Mouse (Mus musculus) MEL (cell line): ENCODE measurements around the gene Fmo5. TPM values are rescaled to one million over a fixed set of nuclear protein-coding genes. Genes with fewer than 3 reads are reported as not detected.

Experiments
- DNase-seq: peaks from one replicate; pipeline ENCODE4 v3.0.0; 2011; ENCODE audit warnings: low read depth, low spot score
- H3K27ac ChIP-seq: 2 replicates; pipeline ENCODE4 v1.5.1; 2012; ENCODE audit warnings: low read depth, mild to moderate bottlenecking, control low read depth, low read length, moderate library complexity; ENCODE audit not compliant: control insufficient read depth
- H3K27me3 ChIP-seq, 2 experiments: fragments of 150-350 bp in 1 of 2; sonication (generic) in 1 of 2; 2 replicates each; pipeline ENCODE4 v1.6.1; 2012; ENCODE audit warnings: low read length in 2 of 2, mild to moderate bottlenecking in 2 of 2, improper control_type of control experiment in 1 of 2, moderate library complexity in 1 of 2; ENCODE audit not compliant: insufficient read depth in 2 of 2, control insufficient read depth in 1 of 2
- H3K36me3 ChIP-seq, 2 experiments: 2 replicates each; pipeline ENCODE4 v1.6.1; 2012 to 2014; ENCODE audit warnings: low read length in 2 of 2, improper control_type of control experiment in 1 of 2, inconsistent platforms in 1 of 2, mild to moderate bottlenecking in 1 of 2; ENCODE audit not compliant: insufficient read depth in 2 of 2, control insufficient read depth in 1 of 2
- H3K4me1 ChIP-seq, 2 experiments: fragments of 150-350 bp in 1 of 2; sonication (generic) in 1 of 2; 2 replicates each; pipeline ENCODE4 v1.6.1; 2012; ENCODE audit warnings: low read length in 2 of 2, improper control_type of control experiment in 1 of 2, mild to moderate bottlenecking in 1 of 2; ENCODE audit not compliant: insufficient read depth in 2 of 2, control insufficient read depth in 1 of 2
- H3K4me3 ChIP-seq, 2 experiments: fragments of 150-350 bp in 1 of 2; sonication (generic) in 1 of 2; 2 replicates each; pipeline ENCODE4 v1.5.1; 2012; ENCODE audit warnings: low read depth in 2 of 2, low read length in 2 of 2, mild to moderate bottlenecking in 2 of 2, moderate library complexity in 2 of 2, control low read depth in 1 of 2, improper control_type of control experiment in 1 of 2; ENCODE audit not compliant: control insufficient read depth in 1 of 2, insufficient read depth in 1 of 2
- H3K79me2 ChIP-seq: 2 replicates; pipeline ENCODE4 v1.6.1; 2012; ENCODE audit warnings: mild to moderate bottlenecking, low read length, moderate library complexity; ENCODE audit not compliant: control insufficient read depth, poor library complexity, insufficient read depth
- H3K9ac ChIP-seq: 2 replicates; pipeline ENCODE4 v1.6.1; 2012; ENCODE audit warnings: low read depth, mild to moderate bottlenecking, control low read depth, low read length, moderate library complexity; ENCODE audit not compliant: control insufficient read depth, poor library complexity, severe bottlenecking
- H3K9me3 ChIP-seq: fragments of 150-350 bp; sonication (generic); replicated peaks from 2 replicates; pipeline ENCODE4 v1.6.1; 2012; ENCODE audit warnings: mild to moderate bottlenecking, low read length, improper control_type of control experiment, moderate library complexity; ENCODE audit not compliant: insufficient read depth
- CHD2 ChIP-seq: IDR thresholded peaks from 2 replicates; pipeline ENCODE4 v1.6.1; 2011; ENCODE audit warnings: low read length, improper control_type of control experiment
- CTCF ChIP-seq, 3 experiments: IDR thresholded peaks in 2 of 3; conservative IDR thresholded peaks in 1 of 3; 2 replicates each; pipeline ENCODE4 v1.5.1; 2011 to 2012; ENCODE audit warnings: low read length in 3 of 3, low read depth in 2 of 3, mild to moderate bottlenecking in 2 of 3, improper control_type of control experiment in 1 of 3, inconsistent platforms in 1 of 3, mixed read lengths in 1 of 3, moderate library complexity in 1 of 3; ENCODE audit not compliant: control insufficient read depth in 1 of 3, insufficient read depth in 1 of 3, poor library complexity in 1 of 3, severe bottlenecking in 1 of 3
- E2F4 ChIP-seq: IDR thresholded peaks from 2 replicates; pipeline ENCODE4 v1.6.1; 2011; ENCODE audit warnings: low read depth, low read length, improper control_type of control experiment, borderline replicate concordance
- ELF1 ChIP-seq: IDR thresholded peaks from 2 replicates; pipeline ENCODE4 v1.6.1; 2014; ENCODE audit warnings: low read depth, mild to moderate bottlenecking, inconsistent platforms, low read length, improper control_type of control experiment, moderate library complexity
- EP300 ChIP-seq, 2 experiments: IDR thresholded peaks; 2 replicates each; pipeline ENCODE4 v1.6.1; 2011; ENCODE audit warnings: improper control_type of control experiment in 2 of 2, low read length in 2 of 2, low read depth in 1 of 2, mild to moderate bottlenecking in 1 of 2
- GABPA ChIP-seq: IDR thresholded peaks from 2 replicates; pipeline ENCODE4 v1.6.1; 2012; ENCODE audit warnings: low read depth, mild to moderate bottlenecking, inconsistent platforms, low read length, improper control_type of control experiment, moderate library complexity
- JUND ChIP-seq: IDR thresholded peaks from 2 replicates; pipeline ENCODE4 v1.6.1; 2011; ENCODE audit warnings: low read depth, mild to moderate bottlenecking, improper control_type of control experiment, low read length
- KAT2A ChIP-seq: conservative IDR thresholded peaks from 2 replicates; pipeline ENCODE4 v1.6.1; 2012; ENCODE audit warnings: low read depth, low read length, improper control_type of control experiment, inconsistent platforms
- MAFK ChIP-seq: IDR thresholded peaks from 2 replicates; pipeline ENCODE4 v1.6.1; 2011; ENCODE audit warnings: low read depth, mild to moderate bottlenecking, low read length, improper control_type of control experiment, borderline replicate concordance
- MAZ ChIP-seq: IDR thresholded peaks from 2 replicates; pipeline ENCODE4 v1.6.1; 2012; ENCODE audit warnings: low read depth, mild to moderate bottlenecking, inconsistent platforms, low read length, improper control_type of control experiment
- MEF2A ChIP-seq: IDR thresholded peaks from 2 replicates; pipeline ENCODE4 v1.6.1; 2014; ENCODE audit warnings: low read depth, mild to moderate bottlenecking, inconsistent platforms, low read length, improper control_type of control experiment; ENCODE audit not compliant: poor library complexity, insufficient replicate concordance, severe bottlenecking; ENCODE audit errors: extremely low read depth
- MYB ChIP-seq: IDR thresholded peaks from 2 replicates; pipeline ENCODE4 v1.6.1; 2011; ENCODE audit warnings: mild to moderate bottlenecking, low read depth, low read length, improper control_type of control experiment
- MYC ChIP-seq: IDR thresholded peaks from 2 replicates; pipeline ENCODE4 v1.6.1; 2011; ENCODE audit warnings: low read depth, mild to moderate bottlenecking, low read length, improper control_type of control experiment, moderate library complexity
- NELFE ChIP-seq: IDR thresholded peaks from 2 replicates; pipeline ENCODE4 v1.6.1; 2011; ENCODE audit warnings: low read depth, low read length, improper control_type of control experiment
- NRF1 ChIP-seq: IDR thresholded peaks from 2 replicates; pipeline ENCODE4 v1.6.1; 2014; ENCODE audit warnings: low read depth, mild to moderate bottlenecking, inconsistent platforms, low read length, improper control_type of control experiment, moderate library complexity; ENCODE audit not compliant: poor library complexity, insufficient read depth, severe bottlenecking
- POLR2A ChIP-seq, 2 experiments: IDR thresholded peaks; 2 replicates each; pipeline ENCODE4 v1.6.1; 2011 to 2012; ENCODE audit warnings: low read length in 2 of 2, mild to moderate bottlenecking in 2 of 2, control low read depth in 1 of 2, improper control_type of control experiment in 1 of 2, low read depth in 1 of 2, moderate library complexity in 1 of 2; ENCODE audit not compliant: control insufficient read depth in 1 of 2, insufficient read depth in 1 of 2, poor library complexity in 1 of 2
- POLR2AphosphoS2 ChIP-seq: IDR thresholded peaks from 2 replicates; pipeline ENCODE4 v1.6.1; 2011; ENCODE audit warnings: low read length, improper control_type of control experiment
- POLR2AphosphoS5 ChIP-seq: IDR thresholded peaks from 2 replicates; pipeline ENCODE4 v1.6.1; 2012; ENCODE audit warnings: low read depth, borderline replicate concordance, mild to moderate bottlenecking, inconsistent platforms, low read length, moderate library complexity, mixed read lengths
- RCOR1 ChIP-seq: IDR thresholded peaks from 2 replicates; pipeline ENCODE4 v1.6.1; 2012; ENCODE audit warnings: low read depth, mild to moderate bottlenecking, inconsistent platforms, low read length, improper control_type of control experiment
- TCF12 ChIP-seq: IDR thresholded peaks from 2 replicates; pipeline ENCODE4 v1.6.1; 2014; ENCODE audit warnings: low read depth, mild to moderate bottlenecking, inconsistent platforms, low read length, improper control_type of control experiment, moderate library complexity
- USF2 ChIP-seq, 2 experiments: IDR thresholded peaks; 2 replicates each; pipeline ENCODE4 v1.6.1; 2011 to 2012; ENCODE audit warnings: improper control_type of control experiment in 2 of 2, low read length in 2 of 2, borderline replicate concordance in 1 of 2, inconsistent platforms in 1 of 2, low read depth in 1 of 2, mild to moderate bottlenecking in 1 of 2; ENCODE audit not compliant: insufficient read depth in 1 of 2
- ZMIZ1 ChIP-seq: IDR thresholded peaks from 2 replicates; pipeline ENCODE4 v1.6.1; 2012; ENCODE audit warnings: low read depth, mild to moderate bottlenecking, inconsistent platforms, low read length, improper control_type of control experiment, moderate library complexity
- polyA plus RNA-seq, 2 experiments: library from polyadenylated mRNA; stranded (reverse) in 1 of 2; unstranded in 1 of 2; fragments of >175 nt in 1 of 2; fragments of >200 nt in 1 of 2; gene quantifications; 2 replicates each; pipeline versions ENCODE4 v1.2.1 to v1.2.4; 2012; ENCODE audit warnings: low replicate concordance in 2 of 2, low read depth in 1 of 2; ENCODE audit not compliant: insufficient read length in 2 of 2, insufficient read depth in 1 of 2, missing spikeins in 1 of 2
- total RNA-seq: library from RNA; depleted of rRNA; stranded (reverse); fragments of 300-350 nt; gene quantifications from 2 replicates; pipeline ENCODE4 v1.2.3, GENCODE M21; 2012

The Fmo5 gene
- total and polyA plus RNA-seq, 3 experiments, result 0.12 to 0.39 TPM; not detected in 1

DNA sequence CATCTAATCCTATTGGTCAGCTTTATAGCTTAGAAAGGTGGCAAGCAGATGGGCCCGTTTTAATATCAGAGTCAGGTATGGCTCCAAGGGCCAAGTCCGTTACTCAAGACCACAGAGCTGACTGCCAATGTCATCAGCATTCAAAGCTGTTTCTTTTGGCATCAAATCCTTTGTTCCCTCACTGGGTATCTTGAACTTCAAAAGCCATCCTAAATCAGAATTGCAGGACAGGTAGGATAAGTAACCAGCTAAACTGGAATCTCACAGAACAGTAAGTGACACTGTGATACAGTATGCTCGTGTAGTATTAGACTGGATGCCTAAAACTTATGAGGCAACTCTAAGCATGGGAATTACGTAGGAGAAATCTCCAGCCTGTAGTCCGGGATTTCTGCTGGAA, 35.5 kb upstream of the Fmo5 start:
- no peak for TF ChIP-seq JUND
- TF ChIP-seq GABPA, result no peak
- TF ChIP-seq NELFE, result no peak
- no peak for TF ChIP-seq NRF1
- TF ChIP-seq CTCF (IDR thresholded peaks at IDR 0.05 in 2 of 3, conservative IDR thresholded peaks at IDR 0.05 in 1 of 3; ENCODE audit: control insufficient read depth in 1 of 3, insufficient read depth in 1 of 3, low read depth in 2 of 3, low read length in 3 of 3, poor library complexity in 1 of 3, severe bottlenecking in 1 of 3), result no peak
- no peak for TF ChIP-seq ZMIZ1
- TF ChIP-seq EP300 (IDR thresholded peaks at IDR 0.05; ENCODE audit: low read depth in 1 of 2, low read length in 2 of 2), result no peak
- TF ChIP-seq ELF1, result no peak
- TF ChIP-seq KAT2A, result no peak
- no peak for TF ChIP-seq POLR2AphosphoS5
- no peak for TF ChIP-seq POLR2A (IDR thresholded peaks at IDR 0.05; ENCODE audit: control insufficient read depth in 1 of 2, insufficient read depth in 1 of 2, low read depth in 1 of 2, low read length in 2 of 2, poor library complexity in 1 of 2)
- no peak for TF ChIP-seq MYC
- no peak for TF ChIP-seq USF2 (IDR thresholded peaks at IDR 0.05; ENCODE audit: borderline replicate concordance in 1 of 2, insufficient read depth in 1 of 2, low read depth in 1 of 2, low read length in 2 of 2)
- no peak for TF ChIP-seq TCF12
- no peak for TF ChIP-seq E2F4
- TF ChIP-seq POLR2AphosphoS2, result no peak
- TF ChIP-seq RCOR1, result no peak
- TF ChIP-seq MEF2A, result no peak
- TF ChIP-seq MAZ, result no peak
- TF ChIP-seq MAFK, result no peak

DNA sequence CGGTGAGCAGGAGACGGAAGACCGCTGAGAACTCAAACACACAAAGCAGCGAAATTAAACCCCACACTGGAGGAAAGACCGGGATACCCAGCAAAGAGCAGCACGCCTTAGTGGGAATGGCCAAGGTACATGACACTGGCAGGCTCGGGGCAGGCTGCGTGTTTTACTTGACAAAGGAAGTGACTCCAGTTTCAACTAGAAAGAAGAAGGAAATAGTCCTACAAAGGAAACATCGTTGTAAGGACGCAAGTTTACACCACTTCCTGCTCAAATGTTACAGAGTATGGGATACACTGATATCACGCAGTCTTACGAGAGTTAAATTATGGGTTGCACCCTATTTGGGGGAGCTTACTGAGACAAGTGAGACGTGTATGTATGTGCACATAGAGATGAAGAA, 34.5 kb upstream of the Fmo5 start:
- no peaks in the 10 kb centered on the region for H3K4me1 ChIP-seq
- H3K79me2 ChIP-seq, result no peaks in the 10 kb centered on the region
- DNase-seq, result no peak
- no peak overlapping the region for H3K27ac ChIP-seq
- peaks cover 0 to 24% of the 10 kb centered on the region in 2 experiments; a peak in 2 of 4 replicates for H3K36me3 ChIP-seq
- TF ChIP-seq MAZ (no peak), MYB (no peak), POLR2AphosphoS2 (no peak), CHD2 (no peak), ZMIZ1 (no peak)
- no peak overlapping the region for H3K9ac ChIP-seq
- H3K27me3 ChIP-seq, result no peaks in the 10 kb centered on the region
- no peak overlapping the region for H3K4me3 ChIP-seq
- H3K9me3 ChIP-seq, result no peaks in the 10 kb centered on the region

More for the DNA sequence above, 35.5 kb upstream of the Fmo5 start:
- H3K27me3 ChIP-seq, result no peaks in the 10 kb centered on the region
- peaks cover 0 to 19% of the 10 kb centered on the region in 2 experiments; a peak in 2 of 4 replicates for H3K36me3 ChIP-seq
- H3K4me3 ChIP-seq, result no peak overlapping the region
- DNase-seq, result no peak
- no peaks in the 10 kb centered on the region for H3K9me3 ChIP-seq
- H3K27ac ChIP-seq, result no peak overlapping the region
- no peaks in the 10 kb centered on the region for H3K79me2 ChIP-seq
- H3K9ac ChIP-seq, result no peak overlapping the region
- no peaks in the 10 kb centered on the region for H3K4me1 ChIP-seq
